Mouse (Mus musculus) myocyte (in vitro differentiated cells): Measurements from ENCODE around the gene Neto2.

Experiments used
- MYOD1 ChIP-seq, 3 experiments: IDR thresholded peaks; one replicate each; pipeline ENCODE4 v1.6.1; 2011; ENCODE audit warnings: control low read depth in 2 of 3, low read depth in 2 of 3, mild to moderate bottlenecking in 2 of 3, moderate library complexity in 1 of 3; ENCODE audit not compliant: insufficient read length in 2 of 3, control insufficient read depth in 1 of 3
- POLR2A ChIP-seq: IDR thresholded peaks from one replicate; pipeline ENCODE4 v1.6.1; 2011; ENCODE audit warnings: low read depth, mild to moderate bottlenecking, control low read depth, moderate library complexity; ENCODE audit not compliant: insufficient read length
- USF1 ChIP-seq: IDR thresholded peaks from one replicate; pipeline ENCODE4 v1.6.1; 2011; ENCODE audit warnings: low read depth, mild to moderate bottlenecking, control low read depth, moderate library complexity

GRCm38 (mm10) chr8:85604201-85604600 lies 96.5 kb downstream of the Neto2 start:
- no peak for TF ChIP-seq USF1
- no peak for TF ChIP-seq POLR2A
- TF ChIP-seq MYOD1 (IDR thresholded peaks at IDR 0.05; ENCODE audit: control insufficient read depth in 1 of 3, insufficient read length in 2 of 3, low read depth in 2 of 3), result no peak
